Mouse (Mus musculus): ENCODE measurements around the gene Tmem63a.

GRCm38 (mm10) chr1:180943032-180943644 is 994 bp downstream of the Tmem63a start:
- TF ChIP-seq CTCF (IDR thresholded peaks at IDR 0.05; ENCODE audit: extremely low read depth, insufficient read depth, low read length): no peak
- no peak for TF ChIP-seq POLR2A (IDR thresholded peaks at IDR 0.05; ENCODE audit: extremely low read depth, insufficient read depth, low read length)
